Mouse (Mus musculus) ovary, postnatal 10 days (tissue): ENCODE results near the gene Cobll1.

Experiments used
- DNase-seq: peaks from one replicate; pipeline ENCODE4 v3.0.0; 2022; ENCODE audit warnings: low spot score

The Cobll1 gene

GRCm38 (mm10) chr2:65090986-65091385, 148.2 kb downstream of the Cobll1 start:
- DNase-seq, result no peak

- no peak for DNase-seq
These were observed 152.0 kb downstream of the Cobll1 start for GRCm38 (mm10) chr2:65087197-65087596.

DNA sequence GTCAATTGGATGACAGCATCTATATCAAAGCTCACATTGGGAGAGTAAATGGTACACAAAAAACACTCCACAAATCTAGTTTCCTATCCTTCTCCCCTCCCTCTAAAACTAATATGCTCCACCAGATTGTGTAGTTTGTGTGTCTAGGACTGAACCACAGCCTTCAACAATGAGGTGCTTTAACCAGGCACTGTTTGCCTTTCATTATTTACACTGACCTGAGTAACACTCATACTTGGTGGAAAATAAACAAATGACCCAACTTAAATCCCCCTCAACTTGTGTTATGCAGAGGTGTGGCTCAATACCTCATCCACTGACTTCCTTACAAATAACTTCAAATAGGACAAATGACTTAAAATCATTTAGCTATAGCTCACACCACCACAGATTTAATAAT, 155.8 kb downstream of the Cobll1 start:
- no peak for DNase-seq

GRCm38 (mm10) chr2:65077544-65077943, 161.7 kb downstream of the Cobll1 start:
- no peak for DNase-seq

GRCm38 (mm10) chr2:65075840-65076239, 163.4 kb downstream of the Cobll1 start:
- no peak for DNase-seq

- no peak for DNase-seq
These were observed 163.8 kb downstream of the Cobll1 start for GRCm38 (mm10) chr2:65075431-65075830.

DNA sequence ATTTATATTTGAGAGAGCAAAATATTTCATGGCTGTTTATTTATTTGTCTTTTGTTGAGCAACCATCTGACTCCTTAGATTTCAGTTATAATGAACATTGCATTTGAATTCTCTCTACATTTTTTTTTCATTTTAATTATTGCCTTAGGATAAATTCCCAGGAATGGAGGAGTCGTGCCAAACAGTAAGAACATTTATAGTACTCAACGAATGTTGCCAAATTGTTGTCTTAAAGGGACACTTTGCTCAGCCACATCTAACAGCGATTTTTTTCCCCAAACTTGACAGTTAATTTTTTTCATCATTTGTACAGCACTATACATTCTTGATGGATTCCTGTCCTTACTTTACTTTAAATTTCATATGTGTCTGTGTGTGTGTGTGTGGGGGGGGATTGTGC, 167.0 kb downstream of the Cobll1 start:
- no peak for DNase-seq

- no peak for DNase-seq
These were observed 185.4 kb downstream of the Cobll1 start for GRCm38 (mm10) chr2:65053764-65054163.

- DNase-seq, result no peak
These were observed 186.8 kb downstream of the Cobll1 start for GRCm38 (mm10) chr2:65052191-65053012.

GRCm38 (mm10) chr2:65050776-65051175, 188.4 kb downstream of the Cobll1 start:
- DNase-seq, result no peak

GRCm38 (mm10) chr2:65048234-65049017, 190.8 kb downstream of the Cobll1 start:
- no peak for DNase-seq
